26 mouse cellular contexts compared by ENCODE assay signal in genomic region chr6:116063516-116063915, GRCm38 (mm10).
"Had no signal": no experiment of that assay in that cellular context is flagged by ENCODE, and none has a peak within 500 bp of the region (broad histone marks: within the 10 kb centered on the region; RNA-seq: fewer than 3 reads in every experiment).

No protein-coding gene starts in this region.

- H3K4me2 ChIP-seq: heart, embryonic 12.5 days; hindbrain, embryonic 12.5 days; hindbrain, embryonic 14.5 days; kidney, embryonic 15.5 days; limb, embryonic 13.5 days; limb, embryonic 15.5 days; liver, embryonic 12.5 days had no signal

- H3K27ac ChIP-seq: heart, embryonic 10.5 days; hindbrain, embryonic 10.5 days; hindbrain, embryonic 12.5 days; hindbrain, embryonic 14.5 days; kidney, embryonic 15.5 days; kidney, postnatal 0 days; limb, embryonic 13.5 days; limb, embryonic 15.5 days; liver, embryonic 12.5 days; liver, embryonic 14.5 days had no signal

- H3K9ac ChIP-seq: heart, embryonic 12.5 days; hindbrain, embryonic 12.5 days; hindbrain, embryonic 14.5 days; kidney, embryonic 15.5 days; limb, embryonic 13.5 days; limb, embryonic 15.5 days; liver, embryonic 12.5 days; liver, embryonic 14.5 days had no signal

- H3K4me3 ChIP-seq: heart, embryonic 10.5 days; heart, embryonic 12.5 days; hindbrain, embryonic 10.5 days; hindbrain, embryonic 12.5 days; kidney, embryonic 15.5 days; limb, embryonic 13.5 days; limb, embryonic 15.5 days; liver, embryonic 12.5 days had no signal

- DNase-seq: gastrocnemius, postnatal 25 days; heart, adult 18-20 months; heart, postnatal 10 days; heart, postnatal 4 days; kidney, adult 11 months; kidney, adult 2 months; kidney, adult 9 months; kidney, postnatal 14 days; kidney, postnatal 36 days; layer of hippocampus, adult 9-11 months; layer of hippocampus, postnatal 36 days; left cerebral cortex, postnatal 4 days had no signal

- H3K9me3 ChIP-seq: heart, embryonic 10.5 days; heart, embryonic 12.5 days; hindbrain, embryonic 10.5 days; hindbrain, embryonic 12.5 days; kidney, embryonic 15.5 days; limb, embryonic 13.5 days; limb, embryonic 15.5 days; liver, embryonic 12.5 days had no signal

- H3K27me3 ChIP-seq: heart, embryonic 12.5 days; hindbrain, embryonic 12.5 days; kidney, embryonic 15.5 days; limb, embryonic 13.5 days; limb, embryonic 15.5 days; liver, embryonic 12.5 days had no signal

- ATAC-seq: hindbrain, embryonic 16.5 days; inflammation-experienced regulatory T-cells, adult 6 months; intestine, embryonic 16.5 days; liver, embryonic 12.5 days had no signal

- H3K36me3 ChIP-seq: heart, embryonic 10.5 days; heart, embryonic 12.5 days; hindbrain, embryonic 10.5 days; hindbrain, embryonic 12.5 days; kidney, embryonic 15.5 days; limb, embryonic 13.5 days; liver, embryonic 12.5 days had no signal

- H3K4me1 ChIP-seq: limb, embryonic 13.5 days; limb, embryonic 15.5 days; liver, embryonic 12.5 days had no signal
